Mouse (Mus musculus) ovary, adult 10 weeks (tissue): ENCODE measurements around the gene AC141477.1. TPM values are rescaled to one million over a fixed set of nuclear protein-coding genes. Genes with fewer than 3 reads are reported as not detected.

Source experiments
- polyA plus RNA-seq: library from polyadenylated mRNA; stranded (reverse); fragments of 350-450 nt; fragmentation: Illumina TruSeq; extraction: RNeasy Lipid Tissue Mini Kit (QIAGEN cat#74804); gene quantifications from one replicate; pipeline ENCODE4 v1.2.3, GENCODE M21; 2014

Gene AC141477.1
- not detected for polyA plus RNA-seq

GRCm38 (mm10) chr10:76440281-76440680 lies at the start of gene AC141477.1:
Gene AC141477.1, minus strand, starts transcription at chr10:76440444.

GRCm38 (mm10) chr10:76468203-76469162 lies 28.2 kb upstream of the AC141477.1 start, which contains the start of the genes Mcm3ap and Ybey:
Gene Mcm3ap, plus strand, starts transcription at chr10:76468927.
Gene Ybey, minus strand, starts transcription at chr10:76469114.

GRCm38 (mm10) chr10:76448851-76449250 lies 8.6 kb upstream of the AC141477.1 start, which contains the start of gene 2610028H24Rik:
Gene 2610028H24Rik, plus strand, starts transcription at chr10:76449081.

GRCm38 (mm10) chr10:76442178-76443088 lies 2.2 kb upstream of the AC141477.1 start, which contains the start of gene Pcnt:
Gene Pcnt, minus strand, starts transcription at chr10:76442786.

Other genes starting within 250 kb of the AC141477.1 start
- gene Prmt2, start 202.6 kb downstream of the AC141477.1 start, polyA plus RNA-seq: 4.5 TPM
- gene S100b, start 186.6 kb downstream of the AC141477.1 start, polyA plus RNA-seq: 2.5 TPM
- gene Dip2a, start 95.2 kb downstream of the AC141477.1 start, polyA plus RNA-seq: 17.9 TPM
- gene Pcnt, start 2.3 kb upstream of the AC141477.1 start, polyA plus RNA-seq: 13.0 TPM
- 0.43 TPM for gene 2610028H24Rik, start 8.6 kb upstream of the AC141477.1 start, polyA plus RNA-seq
- gene Mcm3ap, start 28.5 kb upstream of the AC141477.1 start, polyA plus RNA-seq: 13.4 TPM
- 2.3 TPM for gene Ybey, start 28.7 kb upstream of the AC141477.1 start, polyA plus RNA-seq
- 10.8 TPM for gene Lss, start 91.1 kb upstream of the AC141477.1 start, polyA plus RNA-seq
- gene Spatc1l, start 121.8 kb upstream of the AC141477.1 start, polyA plus RNA-seq: not detected
- gene Ftcd, start 135.2 kb upstream of the AC141477.1 start, polyA plus RNA-seq: not detected
- gene Col6a2, start 183.2 kb upstream of the AC141477.1 start, polyA plus RNA-seq: 9.5 TPM